Mouse (Mus musculus): ENCODE results near the gene Unc13c. TPM values are rescaled to one million over a fixed set of nuclear protein-coding genes. Genes with fewer than 3 reads are reported as not detected.

Gene Unc13c
- total RNA-seq, 2 experiments from 2014 or later = 21.1 to 25.4 TPM

GRCm38 (mm10) chr9:73557805-73558204, 411.0 kb downstream of the Unc13c start:
- no peak overlapping the region for H3K4me3 ChIP-seq
- DNase-seq (ENCODE audit: extremely low spot score in 1 of 2, low spot score in 2 of 2) = peak; percentile 40 to 60
- intact Hi-C loops (cut with DNase I) = loop anchor here (1.0 to 5.0 kb wide), 2 partner anchors 396 to 425 kb away; no protein-coding TSS in a partner anchor
- peak; percentile 78 for TF ChIP-seq CTCF (IDR thresholded peaks at IDR 0.05)
- no peak overlapping the region for H3K27ac ChIP-seq

GRCm38 (mm10) chr9:73555354-73555753, 413.4 kb downstream of the Unc13c start:
- no peak for TF ChIP-seq CTCF (IDR thresholded peaks at IDR 0.05)
- intact Hi-C loops (cut with DNase I) = loop anchor here (5.0 kb wide), 1 partner anchor 393 kb away; no protein-coding TSS in a partner anchor
- DNase-seq (ENCODE audit: extremely low spot score in 1 of 2, low spot score in 2 of 2) = no peak

GRCm38 (mm10) chr9:73472568-73472967, 496.2 kb downstream of the Unc13c start:
- Histone ChIP-seq H3K4me3 (no peak overlapping the region), H3K27ac (no peak overlapping the region)
- TF ChIP-seq CTCF (IDR thresholded peaks at IDR 0.05) = no peak
- no peak for DNase-seq (ENCODE audit: extremely low spot score in 1 of 2, low spot score in 2 of 2)
- intact Hi-C loops (cut with DNase I) = no loop called here

More at GRCm38 (mm10) chr9:73555354-73555753, 413.4 kb downstream of the Unc13c start:
- Histone ChIP-seq H3K27ac (no peak overlapping the region), H3K4me3 (no peak overlapping the region)

- no peak for TF ChIP-seq CTCF (IDR thresholded peaks at IDR 0.05)
- no peak overlapping the region for H3K4me3 ChIP-seq
- no peak for DNase-seq (ENCODE audit: extremely low spot score in 1 of 2, low spot score in 2 of 2)
- H3K27ac ChIP-seq = no peak overlapping the region
- intact Hi-C loops (cut with DNase I) = no loop called here
Measured at GRCm38 (mm10) chr9:73462027-73462426, 506.7 kb downstream of the Unc13c start.

GRCm38 (mm10) chr9:73450009-73450408, 518.8 kb downstream of the Unc13c start:
- DNase-seq (ENCODE audit: extremely low spot score in 1 of 2, low spot score in 2 of 2) = no peak
- intact Hi-C loops (cut with DNase I) = no loop called here
- TF ChIP-seq CTCF (IDR thresholded peaks at IDR 0.05) = no peak
- no peak overlapping the region for H3K4me3 ChIP-seq
- H3K27ac ChIP-seq = no peak overlapping the region

GRCm38 (mm10) chr9:73449216-73449615, 519.5 kb downstream of the Unc13c start:
- TF ChIP-seq CTCF (IDR thresholded peaks at IDR 0.05) = peak; percentile 4
- intact Hi-C loops (cut with DNase I) = no loop called here
- no peak overlapping the region for H3K27ac ChIP-seq
- no peak for DNase-seq (ENCODE audit: extremely low spot score in 1 of 2, low spot score in 2 of 2)
- H3K4me3 ChIP-seq = no peak overlapping the region

- TF ChIP-seq CTCF (IDR thresholded peaks at IDR 0.05) = no peak
Measured at GRCm38 (mm10) chr9:73431925-73432324, 536.8 kb downstream of the Unc13c start.

More at GRCm38 (mm10) chr9:73431925-73432324, 536.8 kb downstream of the Unc13c start:
- H3K4me3 ChIP-seq = no peak overlapping the region
- intact Hi-C loops (cut with DNase I) = loop anchor here (10.0 kb wide), 1 partner anchor 267 kb away; no protein-coding TSS in a partner anchor
- H3K27ac ChIP-seq = no peak overlapping the region
- no peak for DNase-seq (ENCODE audit: extremely low spot score in 1 of 2, low spot score in 2 of 2)

Other genes with a start within 250 kb of the Unc13c start
- gene Wdr72, start 141.4 kb upstream of the Unc13c start, total RNA-seq (2021) = under 1 TPM in 1 of 2 experiments, not detected in 1; 0.07 TPM